Mouse (Mus musculus) kidney, postnatal 0 days (tissue): ENCODE data around the gene Aaed1. TPM values are rescaled to one million over a fixed set of nuclear protein-coding genes. Genes with fewer than 3 reads are reported as not detected.

Source experiments
- ATAC-seq: fragments of 200-750 bp; cut with Nextera tagmentation; replicated peaks from 2 replicates; pipeline ENCODE4 v1.8.0; 2017; ENCODE audit warnings: low read depth, moderate number of reproducible peaks, moderate TSS enrichment, moderate library complexity; ENCODE audit not compliant: low FRiP score
- DNase-seq: peaks from one replicate; pipeline ENCODE4 v3.0.0-alpha.2; 2016; ENCODE audit warnings: low spot score
- H3K27ac ChIP-seq: fragments of 300-500 bp; sonication (generic); 2 replicates; pipeline ENCODE4 v1.5.1; 2014; ENCODE audit warnings: mild to moderate bottlenecking
- H3K27me3 ChIP-seq: fragments of 300-500 bp; sonication (generic); 2 replicates; pipeline ENCODE4 v1.6.1; 2014; ENCODE audit warnings: low read length, mixed read lengths; ENCODE audit not compliant: insufficient read depth
- H3K36me3 ChIP-seq: fragments of 300-500 bp; sonication (generic); 2 replicates; pipeline ENCODE4 v1.6.1; 2014; ENCODE audit warnings: low read length, mixed read lengths; ENCODE audit not compliant: insufficient read depth
- H3K4me1 ChIP-seq: fragments of 300-500 bp; sonication (generic); replicated peaks from 2 replicates; pipeline ENCODE4 v1.6.1; 2014; ENCODE audit warnings: antibody characterized with exemption, low read length, mixed read lengths; ENCODE audit not compliant: insufficient read depth
- H3K4me2 ChIP-seq: fragments of 300-500 bp; sonication (generic); 2 replicates; pipeline ENCODE4 v1.6.1; 2014; ENCODE audit warnings: mild to moderate bottlenecking, low read length, moderate library complexity, mixed read lengths
- H3K4me3 ChIP-seq: fragments of 300-500 bp; sonication (generic); replicated peaks from 2 replicates; pipeline ENCODE4 v1.5.1; 2014; ENCODE audit warnings: low read depth, low read length
- H3K9ac ChIP-seq: fragments of 300-500 bp; sonication (generic); 2 replicates; pipeline ENCODE4 v1.6.1; 2014; ENCODE audit warnings: low read depth, low read length
- H3K9me3 ChIP-seq: fragments of 300-500 bp; sonication (generic); replicated peaks from 2 replicates; pipeline ENCODE4 v1.6.1; 2016; ENCODE audit warnings: low read length, inconsistent platforms, mixed read lengths
- CTCF ChIP-seq: IDR thresholded peaks from 2 replicates; pipeline ENCODE4 v1.5.1; 2016; ENCODE audit warnings: antibody characterized with exemption, low read depth, mild to moderate bottlenecking, moderate library complexity
- WGBS: fragments of 180-500 bp; shearing (Covaris S2); extraction: QIAGEN DNeasy Blood & Tissue Kit; methylation state at CpG from one replicate; pipeline ENCODE4 v1.1.7; 2014; 5-methylcytosine and 5-hydroxymethylcytosine counted together
- polyA plus RNA-seq: library from polyadenylated mRNA; unstranded; fragments of >200 nt; fragmentation: Nextera tagmentation; extraction: Ambion mirVana; gene quantifications from 2 replicates; pipeline ENCODE4 v1.2.1, GENCODE M21; 2015

The Aaed1 gene
- polyA plus RNA-seq, 1 experiment from 2014 or later = 53.9 TPM

DNA sequence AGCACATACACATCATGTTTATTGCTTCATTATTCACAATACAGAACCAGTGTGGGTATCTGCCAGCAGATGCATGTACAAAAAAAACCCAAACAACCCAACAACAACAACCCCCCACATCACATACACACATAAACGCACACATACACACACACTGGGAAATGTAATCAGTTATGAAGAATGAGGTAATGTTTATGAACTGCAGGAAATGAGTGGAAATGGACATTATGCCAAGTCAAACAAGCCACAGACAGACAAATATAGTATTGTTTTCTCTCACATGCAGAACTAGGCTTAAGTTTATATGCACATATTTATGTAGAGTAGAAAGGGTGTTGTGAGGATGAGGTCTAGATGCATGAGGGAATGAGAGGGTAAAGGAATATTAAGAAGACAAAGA lies 1.2 kb downstream of the Aaed1 start:
- H3K27me3 ChIP-seq = no peaks in the 10 kb centered on the region
- H3K4me3 ChIP-seq = peak overlapping the region; percentile 50
- no peak for TF ChIP-seq CTCF
- DNase-seq (peak; percentile 46), ATAC-seq (no peak)
- peak overlapping the region; percentile 64 for H3K4me2 ChIP-seq
- H3K9ac ChIP-seq = peak overlapping the region; percentile 74; the same call in 1 of the 2 replicates
- peaks cover 13% of the 10 kb centered on the region for H3K36me3 ChIP-seq
- 50% methylated on average over 1 of the region's 1 CpGs for WGBS
- no peak overlapping the region for H3K27ac ChIP-seq
- H3K4me1 ChIP-seq = no peaks in the 10 kb centered on the region
- H3K9me3 ChIP-seq = no peaks in the 10 kb centered on the region

DNA sequence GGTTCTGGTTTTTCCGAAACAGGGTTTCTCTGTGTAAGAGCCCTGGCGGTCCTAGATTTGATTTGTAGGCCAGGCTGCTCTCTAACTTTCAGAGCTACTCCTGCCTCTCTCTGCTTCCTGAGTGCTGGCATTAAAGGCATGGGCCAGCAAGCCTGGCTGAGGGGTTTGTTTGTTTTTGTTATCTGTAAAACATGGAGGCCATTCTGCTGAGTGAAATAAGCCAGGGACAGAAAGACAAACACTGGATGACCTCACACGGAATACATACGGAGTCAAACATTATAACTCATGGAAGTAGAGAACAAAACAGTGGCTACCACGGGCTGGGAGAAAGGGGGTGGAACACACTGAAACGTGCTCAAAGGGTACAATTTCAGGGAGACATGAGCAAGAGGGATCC lies 1.9 kb downstream of the Aaed1 start:
- no peak for TF ChIP-seq CTCF
- Histone ChIP-seq H3K27me3 (no peaks in the 10 kb centered on the region), H3K9me3 (no peaks in the 10 kb centered on the region), H3K27ac (no peak overlapping the region), H3K4me3 (no peak overlapping the region), H3K36me3 (peaks cover 13% of the 10 kb centered on the region), H3K9ac (no peak overlapping the region), H3K4me2 (no peak overlapping the region), H3K4me1 (no peaks in the 10 kb centered on the region)
- ATAC-seq (no peak), DNase-seq (no peak)
- WGBS = 56% methylated on average over 6 of the region's 6 CpGs

DNA sequence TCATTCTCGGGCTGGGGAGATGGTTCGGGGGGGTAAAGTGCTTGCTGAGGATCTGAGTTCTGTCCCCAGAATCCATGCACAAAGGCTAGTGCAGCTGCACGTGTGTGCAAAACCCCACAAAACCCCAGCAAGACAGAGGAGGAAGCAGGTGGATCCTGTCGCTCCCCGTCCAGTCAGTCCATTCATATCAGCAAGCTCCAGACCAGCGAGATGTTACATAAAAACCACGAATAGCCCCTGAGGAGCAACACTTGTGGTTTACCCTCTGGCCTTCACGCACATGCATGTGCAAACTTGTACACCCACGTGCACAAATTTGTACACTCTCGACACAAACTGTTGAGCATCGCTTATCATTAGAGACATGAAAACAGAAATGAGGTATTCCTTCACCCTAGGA lies 2.7 kb downstream of the Aaed1 start:
- no peak overlapping the region for H3K27ac ChIP-seq
- peaks cover 18% of the 10 kb centered on the region for H3K36me3 ChIP-seq
- ATAC-seq (no peak), DNase-seq (no peak)
- H3K27me3 ChIP-seq = no peaks in the 10 kb centered on the region
- no peak for TF ChIP-seq CTCF
- no peaks in the 10 kb centered on the region for H3K4me1 ChIP-seq
- no peak overlapping the region for H3K4me3 ChIP-seq
- H3K9me3 ChIP-seq = no peaks in the 10 kb centered on the region
- 67% methylated on average over 11 of the region's 11 CpGs for WGBS
- no peak overlapping the region for H3K9ac ChIP-seq
- no peak overlapping the region for H3K4me2 ChIP-seq

DNA sequence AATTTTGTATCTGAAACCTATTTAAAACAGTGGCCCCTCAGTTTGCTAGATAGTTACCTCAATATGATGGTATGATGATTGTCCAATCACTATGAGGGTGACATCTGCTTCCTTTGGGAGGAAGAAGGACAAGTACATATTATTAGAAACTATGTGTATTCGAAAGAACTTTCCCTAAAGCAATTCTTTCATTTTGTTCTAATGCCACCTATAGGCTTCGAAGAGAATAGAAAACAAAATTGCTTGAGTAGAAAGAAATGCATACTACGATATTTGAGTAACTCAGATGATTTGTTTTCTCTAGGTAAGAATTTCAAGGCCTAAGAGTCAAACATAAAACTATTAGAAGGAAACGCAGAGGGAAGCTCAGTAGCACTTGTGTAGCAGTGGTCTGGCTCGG lies 3.5 kb downstream of the Aaed1 start:
- no peaks in the 10 kb centered on the region for H3K9me3 ChIP-seq
- H3K9ac ChIP-seq = no peak overlapping the region
- no peak overlapping the region for H3K27ac ChIP-seq
- ATAC-seq = no peak
- no peak overlapping the region for H3K4me3 ChIP-seq
- peak; percentile 55 for DNase-seq
- peak; percentile 65 for TF ChIP-seq CTCF
- no peaks in the 10 kb centered on the region for H3K27me3 ChIP-seq
- 49% methylated on average over 5 of the region's 5 CpGs for WGBS
- peaks cover 22% of the 10 kb centered on the region for H3K36me3 ChIP-seq
- H3K4me1 ChIP-seq = no peaks in the 10 kb centered on the region
- H3K4me2 ChIP-seq = no peak overlapping the region

DNA sequence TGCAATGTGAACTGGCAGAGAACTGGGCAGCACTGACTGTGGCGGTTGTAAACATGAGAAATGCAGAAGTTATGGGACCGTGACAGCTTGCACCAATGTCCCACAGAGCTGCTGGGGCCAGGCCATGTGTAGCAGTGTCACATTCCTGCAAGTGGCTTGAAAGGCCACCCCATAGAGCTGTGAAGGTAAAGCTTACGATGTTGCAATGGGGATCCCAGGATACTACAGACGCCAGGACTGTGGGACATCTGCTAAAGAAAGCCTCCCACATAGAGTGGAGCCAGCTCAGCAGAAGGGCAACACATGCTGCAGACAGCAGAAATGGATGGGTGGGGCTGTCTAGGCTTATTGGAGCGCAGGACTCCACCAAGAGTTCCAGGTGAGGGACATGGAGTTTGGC lies 5.0 kb downstream of the Aaed1 start:
- no peak overlapping the region for H3K9ac ChIP-seq
- H3K4me3 ChIP-seq = no peak overlapping the region
- H3K27ac ChIP-seq = no peak overlapping the region
- H3K4me1 ChIP-seq = no peaks in the 10 kb centered on the region
- 62% methylated on average over 5 of the region's 5 CpGs for WGBS
- H3K27me3 ChIP-seq = no peaks in the 10 kb centered on the region
- H3K4me2 ChIP-seq = no peak overlapping the region
- H3K9me3 ChIP-seq = no peaks in the 10 kb centered on the region
- H3K36me3 ChIP-seq = peaks cover 26% of the 10 kb centered on the region
- peak; percentile 48 for DNase-seq
- no peak for TF ChIP-seq CTCF
- 0 out of 2 replicates have a peak, but pooled peaks have one; percentile 6 for ATAC-seq

DNA sequence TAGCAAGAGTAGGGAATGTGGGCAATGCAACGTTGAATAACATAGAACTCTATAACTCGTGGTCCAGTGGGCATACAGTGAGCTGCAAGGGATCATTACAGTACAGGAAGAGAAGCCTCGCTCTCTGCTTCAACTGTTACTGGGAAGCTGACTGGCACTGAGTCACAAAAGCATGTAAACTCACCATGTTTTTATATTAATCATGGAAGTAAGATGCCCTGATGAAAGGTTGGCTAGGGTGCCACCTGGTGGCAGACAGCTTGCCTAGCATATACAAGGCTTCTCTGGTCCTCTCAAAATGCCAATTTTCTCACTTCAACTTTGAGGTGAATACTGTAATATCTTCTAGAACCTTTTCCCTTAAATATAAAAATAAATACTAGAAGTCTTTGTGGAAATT lies 6.4 kb downstream of the Aaed1 start:
- Histone ChIP-seq H3K27ac (no peak overlapping the region), H3K9me3 (no peaks in the 10 kb centered on the region), H3K4me2 (no peak overlapping the region), H3K4me1 (no peaks in the 10 kb centered on the region), H3K9ac (no peak overlapping the region), H3K36me3 (peaks cover 26% of the 10 kb centered on the region), H3K4me3 (no peak overlapping the region), H3K27me3 (no peaks in the 10 kb centered on the region)
- DNase-seq (peak; percentile 79), ATAC-seq (0 out of 2 replicates have a peak, but pooled peaks have one; percentile 21)
- 62% methylated on average over 3 of the region's 3 CpGs for WGBS
- peak; percentile 95 for TF ChIP-seq CTCF

DNA sequence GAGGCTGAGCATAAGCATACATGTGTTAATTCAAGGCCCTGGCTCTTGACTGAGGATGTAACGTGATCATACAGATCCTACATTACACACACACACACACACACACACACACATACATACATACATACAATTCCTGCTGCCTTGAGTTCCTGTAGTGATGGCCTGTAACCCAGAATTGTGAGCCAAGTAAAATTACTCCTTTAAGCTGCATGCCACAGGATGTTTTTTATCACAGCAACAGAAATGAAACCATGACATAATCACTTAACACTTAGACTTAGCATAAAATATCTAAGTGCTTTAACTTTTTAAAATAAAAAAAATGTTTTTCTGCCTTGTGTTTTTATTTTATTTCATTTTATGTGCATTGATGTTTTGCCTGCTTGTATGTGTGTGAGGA lies 13.4 kb downstream of the Aaed1 start:
- Histone ChIP-seq H3K9ac (no peak overlapping the region), H3K4me2 (no peak overlapping the region), H3K27ac (no peak overlapping the region), H3K9me3 (no peaks in the 10 kb centered on the region), H3K4me1 (no peaks in the 10 kb centered on the region), H3K36me3 (peaks cover 15% of the 10 kb centered on the region; the same call in 1 of the 2 replicates), H3K4me3 (no peak overlapping the region), H3K27me3 (no peaks in the 10 kb centered on the region)
- DNase-seq (no peak), ATAC-seq (no peak)
- no peak for TF ChIP-seq CTCF
- 95% methylated on average over 1 of the region's 1 CpGs for WGBS
